Mouse (Mus musculus) forebrain, embryonic 16.5 days (tissue): ENCODE data around the gene Tmprss3. TPM values are rescaled to one million over a fixed set of nuclear protein-coding genes. Genes with fewer than 3 reads are reported as not detected.

Experiments used
- ATAC-seq: fragments of 200-750 bp; cut with Nextera tagmentation; 2 replicates; pipeline ENCODE4 v1.8.0; 2017; ENCODE audit warnings: mild to moderate bottlenecking, moderate library complexity
- H3K27ac ChIP-seq: fragments of 300-500 bp; sonication (generic); 2 replicates; pipeline ENCODE4 v1.5.1; 2014; ENCODE audit warnings: low read length, control low read depth
- H3K27me3 ChIP-seq: fragments of 300-500 bp; sonication (generic); replicated peaks from 2 replicates; pipeline ENCODE4 v1.6.1; 2014; ENCODE audit warnings: low read length; ENCODE audit not compliant: control insufficient read depth, insufficient read depth
- H3K36me3 ChIP-seq: fragments of 300-500 bp; sonication (generic); 2 replicates; pipeline ENCODE4 v1.6.1; 2014; ENCODE audit not compliant: control insufficient read depth, insufficient read depth
- H3K4me1 ChIP-seq: fragments of 300-500 bp; sonication (generic); replicated peaks from 2 replicates; pipeline ENCODE4 v1.6.1; 2014; ENCODE audit warnings: low read length; ENCODE audit not compliant: control insufficient read depth, insufficient read depth
- H3K4me2 ChIP-seq: fragments of 300-500 bp; sonication (generic); 2 replicates; pipeline ENCODE4 v1.6.1; 2014; ENCODE audit warnings: mild to moderate bottlenecking, low read length, control low read depth
- H3K4me3 ChIP-seq: fragments of 300-500 bp; sonication (generic); replicated peaks from 2 replicates; pipeline ENCODE4 v1.5.1; 2014; ENCODE audit warnings: mild to moderate bottlenecking, low read length, control low read depth
- H3K9ac ChIP-seq: fragments of 300-500 bp; sonication (generic); replicated peaks from 2 replicates; pipeline ENCODE4 v1.6.1; 2014; ENCODE audit warnings: low read depth, low read length, control low read depth
- H3K9me3 ChIP-seq: fragments of 300-500 bp; sonication (generic); 2 replicates; pipeline ENCODE4 v1.6.1; 2016; ENCODE audit warnings: low read length; ENCODE audit not compliant: control insufficient read depth
- WGBS: fragments of 180-500 bp; shearing (Covaris S2); extraction: QIAGEN DNeasy Blood & Tissue Kit; methylation state at CpG from one replicate; pipeline ENCODE4 v1.1.7; 2014; 5-methylcytosine and 5-hydroxymethylcytosine counted together
- polyA plus RNA-seq: library from polyadenylated mRNA; unstranded; fragments of >200 nt; fragmentation: Nextera tagmentation; extraction: Ambion mirVana; gene quantifications from 2 replicates; pipeline ENCODE4 v1.2.1, GENCODE M21; 2015

The Tmprss3 gene
- polyA plus RNA-seq, 1 experiment from 2014 or later = not detected

GRCm38 (mm10) chr17:31183180-31183974, 15.4 kb downstream of the Tmprss3 start:
- Histone ChIP-seq H3K4me2 (no peak overlapping the region), H3K27ac (no peak overlapping the region), H3K9me3 (no peaks in the 10 kb centered on the region), H3K27me3 (no peaks in the 10 kb centered on the region), H3K9ac (no peak overlapping the region), H3K36me3 (no peaks in the 10 kb centered on the region), H3K4me3 (no peak overlapping the region), H3K4me1 (no peaks in the 10 kb centered on the region)
- 70% methylated on average over 12 of the region's 12 CpGs for WGBS
- no peak for ATAC-seq

- Histone ChIP-seq H3K4me2 (no peak overlapping the region), H3K36me3 (no peaks in the 10 kb centered on the region), H3K9ac (no peak overlapping the region), H3K4me3 (no peak overlapping the region), H3K27me3 (no peaks in the 10 kb centered on the region), H3K27ac (no peak overlapping the region), H3K4me1 (no peaks in the 10 kb centered on the region), H3K9me3 (no peaks in the 10 kb centered on the region)
- ATAC-seq = no peak
- WGBS = 88% methylated on average over 4 of the region's 4 CpGs
Observed at GRCm38 (mm10) chr17:31181490-31181889, 17.3 kb downstream of the Tmprss3 start.

- H3K4me3 ChIP-seq = no peak overlapping the region
- no peaks in the 10 kb centered on the region for H3K4me1 ChIP-seq
- H3K9me3 ChIP-seq = no peaks in the 10 kb centered on the region
- H3K36me3 ChIP-seq = no peaks in the 10 kb centered on the region
- no peaks in the 10 kb centered on the region for H3K27me3 ChIP-seq
- no peak overlapping the region for H3K27ac ChIP-seq
- H3K4me2 ChIP-seq = no peak overlapping the region
- WGBS = 90% methylated on average over 4 of the region's 4 CpGs
- no peak for ATAC-seq
- no peak overlapping the region for H3K9ac ChIP-seq
Observed at GRCm38 (mm10) chr17:31176321-31176720, 22.5 kb downstream of the Tmprss3 start.

GRCm38 (mm10) chr17:31169796-31170195, 29.0 kb downstream of the Tmprss3 start:
- Histone ChIP-seq H3K9ac (no peak overlapping the region), H3K36me3 (no peaks in the 10 kb centered on the region), H3K9me3 (no peaks in the 10 kb centered on the region), H3K4me1 (no peaks in the 10 kb centered on the region), H3K4me2 (no peak overlapping the region), H3K27ac (no peak overlapping the region), H3K4me3 (no peak overlapping the region), H3K27me3 (no peaks in the 10 kb centered on the region)
- 93% methylated on average over 5 of the region's 5 CpGs for WGBS
- no peak for ATAC-seq

- no peaks in the 10 kb centered on the region for H3K27me3 ChIP-seq
- no peaks in the 10 kb centered on the region for H3K36me3 ChIP-seq
- no peaks in the 10 kb centered on the region for H3K4me1 ChIP-seq
- no peak within 1 kb of the TSS for H3K4me2 ChIP-seq
- 92% methylated on average over 6 of the region's 6 CpGs for WGBS
- H3K9me3 ChIP-seq = no peaks in the 10 kb centered on the region
- no peak for ATAC-seq
- no peak within 1 kb of the TSS for H3K27ac ChIP-seq
- no peak within 1 kb of the TSS for H3K9ac ChIP-seq
- no peak within 1 kb of the TSS for H3K4me3 ChIP-seq
Observed at GRCm38 (mm10) chr17:31165127-31165526, 33.6 kb downstream of the Tmprss3 start, which contains the start of gene Tff1. TSS of gene Tff1 (minus strand) at chr17:31165277.

GRCm38 (mm10) chr17:31163821-31164220, 35.0 kb downstream of the Tmprss3 start:
- Histone ChIP-seq H3K4me2 (no peak overlapping the region), H3K36me3 (no peaks in the 10 kb centered on the region), H3K27ac (no peak overlapping the region), H3K4me1 (no peaks in the 10 kb centered on the region), H3K9me3 (no peaks in the 10 kb centered on the region), H3K27me3 (no peaks in the 10 kb centered on the region), H3K9ac (no peak overlapping the region), H3K4me3 (no peak overlapping the region)
- WGBS = 79% methylated on average over 2 of the region's 2 CpGs
- ATAC-seq = no peak

- H3K27ac ChIP-seq = no peak overlapping the region
- H3K36me3 ChIP-seq = no peaks in the 10 kb centered on the region
- no peaks in the 10 kb centered on the region for H3K27me3 ChIP-seq
- H3K9ac ChIP-seq = no peak overlapping the region
- no peaks in the 10 kb centered on the region for H3K9me3 ChIP-seq
- no peaks in the 10 kb centered on the region for H3K4me1 ChIP-seq
- no peak overlapping the region for H3K4me3 ChIP-seq
- ATAC-seq = no peak
- WGBS = 90% methylated on average over 12 of the region's 12 CpGs
- H3K4me2 ChIP-seq = no peak overlapping the region
Observed at GRCm38 (mm10) chr17:31162607-31163006, 36.2 kb downstream of the Tmprss3 start.

GRCm38 (mm10) chr17:31160291-31160690, 38.5 kb downstream of the Tmprss3 start:
- no peaks in the 10 kb centered on the region for H3K9me3 ChIP-seq
- no peak overlapping the region for H3K9ac ChIP-seq
- H3K4me1 ChIP-seq = no peaks in the 10 kb centered on the region
- H3K4me2 ChIP-seq = no peak overlapping the region
- H3K27me3 ChIP-seq = no peaks in the 10 kb centered on the region
- WGBS = 69% methylated on average over 4 of the region's 4 CpGs
- no peak overlapping the region for H3K27ac ChIP-seq
- no peak overlapping the region for H3K4me3 ChIP-seq
- H3K36me3 ChIP-seq = no peaks in the 10 kb centered on the region
- ATAC-seq = no peak

GRCm38 (mm10) chr17:31157921-31158320, 40.9 kb downstream of the Tmprss3 start:
- H3K27me3 ChIP-seq = no peaks in the 10 kb centered on the region
- H3K4me1 ChIP-seq = no peaks in the 10 kb centered on the region
- ATAC-seq = no peak
- H3K27ac ChIP-seq = no peak overlapping the region
- no peaks in the 10 kb centered on the region for H3K36me3 ChIP-seq
- no peak overlapping the region for H3K4me2 ChIP-seq
- no peak overlapping the region for H3K9ac ChIP-seq
- H3K9me3 ChIP-seq = no peaks in the 10 kb centered on the region
- WGBS = 80% methylated on average over 6 of the region's 6 CpGs
- H3K4me3 ChIP-seq = no peak overlapping the region
